Mouse (Mus musculus) gastrocnemius, postnatal 10 days (tissue): Measurements from ENCODE around the gene Rtl10. TPM values are rescaled to one million over a fixed set of nuclear protein-coding genes. Genes with fewer than 3 reads are reported as not detected.

Source experiments
- total RNA-seq, 2 experiments: library from RNA; stranded (reverse); gene quantifications; 2 replicates each; pipeline ENCODE4 v1.2.3; 2021

The Rtl10 gene
- total RNA-seq, 2 experiments from 2014 or later: 3.9 to 5.2 TPM

Other genes starting within 250 kb of the Rtl10 start
- not detected for gene Gm49776, start 240.6 kb upstream of the Rtl10 start, total RNA-seq
- gene Dgcr8, start 209.7 kb upstream of the Rtl10 start, total RNA-seq: 10 to 100 TPM; 23.6 to 33.4 TPM
- gene Tango2, start 150.8 kb upstream of the Rtl10 start, total RNA-seq: 10 to 100 TPM; 11.9 to 12.6 TPM
- 10 to 100 TPM; 16.4 to 27.9 TPM for gene Arvcf, start 150.7 kb upstream of the Rtl10 start, total RNA-seq
- gene Txnrd2, start 72.5 kb upstream of the Rtl10 start, total RNA-seq: 10 to 100 TPM; 12.9 to 13.6 TPM
- 10 to 100 TPM; 44.1 to 47.3 TPM for gene Comt, start 72.0 kb upstream of the Rtl10 start, total RNA-seq
- gene Gnb1l, start 188 bp upstream of the Rtl10 start, total RNA-seq: 1 to 10 TPM; 4.3 to 4.6 TPM
- 1 to 10 TPM; 2.3 to 5.5 TPM for gene Tbx1, start 91.8 kb downstream of the Rtl10 start, total RNA-seq
- gene Gp1bb, start 123.5 kb downstream of the Rtl10 start, total RNA-seq: not detected
- 1 to 10 TPM; 1.6 to 3.6 TPM for gene Gm49601, start 127.5 kb downstream of the Rtl10 start, total RNA-seq
- 10 to 100 TPM in 1 of 2 experiments, 1 to 10 TPM in 1; 7.9 to 15.7 TPM for gene Sept5, start 131.1 kb downstream of the Rtl10 start, total RNA-seq